Mouse (Mus musculus) kidney, adult 8-10 months (tissue): ENCODE results near the gene Ddx47.

ENCODE experiments used
- DNase-seq, 2 experiments: peaks; one replicate each; pipeline ENCODE4 v3.0.0; 2022

The Ddx47 gene

DNA sequence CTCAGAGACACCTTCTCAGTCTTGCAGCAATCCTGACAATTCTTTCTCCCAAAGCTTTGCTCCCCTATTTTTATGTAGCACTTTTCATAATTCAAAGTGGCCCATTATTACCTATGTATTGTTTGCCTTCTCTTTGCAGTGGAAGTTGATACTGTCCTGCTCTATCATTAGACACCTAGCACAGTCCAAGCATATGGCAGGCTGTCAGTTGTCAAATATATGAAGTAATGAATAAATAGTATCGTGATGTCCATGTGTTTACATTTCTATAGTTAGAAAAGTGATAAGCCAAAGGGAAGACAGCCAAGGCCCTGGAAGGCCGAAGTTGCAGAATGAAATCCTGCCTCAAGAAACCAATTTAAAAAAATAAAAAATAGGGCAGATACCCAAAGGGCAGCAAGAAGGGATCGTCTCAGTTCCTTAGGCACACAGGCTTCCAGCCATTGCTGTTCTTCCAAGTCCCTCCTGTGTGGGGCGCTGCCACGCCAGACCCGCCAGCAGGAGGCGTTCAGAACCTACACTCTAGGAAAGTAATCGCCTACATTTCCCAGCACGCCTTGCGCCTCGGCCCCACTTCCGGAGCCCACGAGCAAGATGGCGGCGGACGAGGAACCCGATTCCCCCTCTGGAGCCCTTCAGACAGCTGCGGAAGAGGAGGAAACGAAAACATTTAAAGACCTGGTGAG lies at the start of gene Ddx47:
Gene Ddx47, plus strand, starts transcription at position 565 of the 686 bp plus-strand sequence.
- DNase-seq: peak; percentile 93 to 97

DNA sequence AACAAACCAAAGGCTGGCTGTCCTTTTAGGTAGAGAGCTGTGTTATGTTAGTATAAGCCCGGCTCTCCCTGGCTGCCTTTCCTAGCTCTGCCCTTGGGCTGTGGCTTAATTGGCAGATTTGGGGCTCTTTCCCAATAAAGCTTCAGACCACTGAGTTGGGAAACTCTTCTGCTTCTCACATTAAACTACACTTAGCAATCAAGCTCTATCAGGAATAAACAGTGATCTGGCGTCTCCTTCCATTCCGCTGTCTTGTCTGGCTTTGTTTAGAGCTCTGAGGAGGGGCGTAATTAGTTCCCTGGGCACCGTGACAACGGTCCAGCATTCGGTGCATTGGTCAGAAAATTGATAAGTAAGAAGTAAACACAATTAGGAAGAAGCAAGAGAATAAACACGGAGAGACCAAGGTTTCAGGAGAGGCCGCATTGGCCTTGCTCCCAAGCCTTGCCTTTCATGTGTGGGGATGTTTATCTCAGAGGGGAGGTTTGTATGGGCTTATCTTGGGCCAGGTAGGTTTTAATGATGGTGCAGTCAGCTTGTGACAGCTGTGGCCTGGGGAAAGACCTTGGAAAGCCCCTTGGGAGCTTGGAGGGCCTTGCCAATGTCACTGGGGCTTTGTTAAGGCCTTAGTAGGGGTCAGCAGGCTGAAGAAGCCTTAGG lies 49.4 kb upstream of the Ddx47 start:
- DNase-seq: no peak

DNA sequence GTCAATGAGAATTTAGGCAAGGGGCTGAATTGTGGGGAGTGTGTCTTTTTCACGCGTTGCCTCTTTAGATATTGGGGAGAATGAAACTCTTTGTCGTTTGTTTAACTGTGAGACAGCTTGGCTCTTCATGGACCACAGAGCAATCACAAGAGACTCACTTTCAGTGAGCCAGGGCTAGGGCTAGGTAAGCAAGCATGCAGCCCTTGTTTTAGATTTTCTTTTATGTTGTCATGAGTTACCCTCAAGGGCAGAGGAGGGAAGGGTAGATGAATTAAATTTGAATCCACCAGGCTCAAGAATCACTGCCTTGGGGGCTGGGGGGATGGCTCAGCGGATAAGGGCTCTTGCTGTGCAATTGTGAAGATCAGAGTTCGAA lies 48.9 kb upstream of the Ddx47 start:
- DNase-seq: no peak

- DNase-seq: no peak
Observed at GRCm38 (mm10) chr6:134963910-134964309, 47.5 kb upstream of the Ddx47 start.

GRCm38 (mm10) chr6:134966681-134967080 lies 44.7 kb upstream of the Ddx47 start:
- no peak for DNase-seq

- DNase-seq: no peak
Observed at GRCm38 (mm10) chr6:134968326-134968725, 43.1 kb upstream of the Ddx47 start.

- no peak for DNase-seq
Observed at GRCm38 (mm10) chr6:134969498-134969897, 41.9 kb upstream of the Ddx47 start.

DNA sequence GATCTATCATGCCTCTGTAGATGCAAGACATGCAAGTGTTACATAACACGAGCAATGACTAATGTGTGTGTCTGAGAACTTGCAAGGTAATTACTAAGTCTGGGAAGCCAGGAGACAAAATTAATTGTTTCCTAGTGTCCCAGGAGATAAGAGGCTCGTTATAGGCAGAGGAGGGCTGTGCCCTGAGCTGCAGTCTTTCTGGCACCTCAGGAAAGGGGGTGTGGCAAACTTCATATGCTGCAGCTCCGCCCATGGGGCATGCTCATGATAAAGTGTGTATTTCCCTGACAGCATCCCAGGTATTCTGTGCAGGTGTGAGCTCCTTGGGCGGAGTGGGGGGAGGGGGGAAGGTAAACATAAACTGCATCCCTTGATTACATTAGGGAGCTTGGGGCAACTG lies 39.3 kb upstream of the Ddx47 start:
- DNase-seq: no peak

- DNase-seq: no peak
Observed at GRCm38 (mm10) chr6:134976628-134977027, 34.8 kb upstream of the Ddx47 start.

GRCm38 (mm10) chr6:134981231-134982062 lies 30.0 kb upstream of the Ddx47 start, which contains the start of gene Apold1:
Gene Apold1 (plus strand): TSS chr6:134981718.
- peak; percentile 45 to 54 for DNase-seq

DNA sequence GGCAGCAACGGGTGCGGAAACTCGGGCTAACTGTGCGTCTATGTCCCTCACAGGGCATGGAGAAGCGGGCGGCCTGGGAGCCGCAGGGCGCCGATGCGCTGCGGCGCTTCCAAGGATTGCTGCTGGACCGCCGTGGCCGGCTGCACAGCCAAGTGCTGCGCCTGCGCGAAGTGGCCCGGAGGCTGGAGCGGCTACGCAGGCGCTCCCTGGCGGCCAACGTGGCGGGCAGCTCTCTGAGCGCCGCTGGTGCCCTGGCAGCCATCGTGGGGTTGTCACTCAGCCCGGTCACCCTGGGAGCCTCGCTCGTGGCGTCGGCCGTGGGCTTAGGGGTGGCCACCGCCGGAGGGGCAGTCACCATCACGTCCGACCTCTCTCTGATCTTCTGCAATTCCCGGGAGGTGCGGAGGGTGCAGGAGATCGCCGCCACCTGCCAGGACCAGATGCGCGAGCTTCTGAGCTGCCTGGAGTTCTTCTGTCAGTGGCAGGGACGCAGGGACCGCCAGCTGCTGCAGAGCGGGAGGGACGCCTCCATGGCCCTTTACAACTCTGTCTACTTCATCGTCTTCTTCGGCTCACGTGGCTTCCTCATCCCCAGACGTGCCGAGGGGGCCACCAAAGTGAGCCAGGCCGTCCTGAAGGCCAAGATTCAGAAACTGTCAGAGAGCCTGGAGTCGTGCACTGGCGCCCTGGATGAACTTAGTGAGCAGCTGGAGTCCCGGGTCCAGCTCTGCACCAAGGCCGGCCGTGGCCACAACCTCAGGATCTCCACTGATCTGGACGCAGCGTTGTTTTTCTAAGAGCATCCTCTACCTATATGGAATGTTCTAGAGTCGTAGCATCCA lies 27.7 kb upstream of the Ddx47 start:
- DNase-seq: peak; percentile 89 to 90

DNA sequence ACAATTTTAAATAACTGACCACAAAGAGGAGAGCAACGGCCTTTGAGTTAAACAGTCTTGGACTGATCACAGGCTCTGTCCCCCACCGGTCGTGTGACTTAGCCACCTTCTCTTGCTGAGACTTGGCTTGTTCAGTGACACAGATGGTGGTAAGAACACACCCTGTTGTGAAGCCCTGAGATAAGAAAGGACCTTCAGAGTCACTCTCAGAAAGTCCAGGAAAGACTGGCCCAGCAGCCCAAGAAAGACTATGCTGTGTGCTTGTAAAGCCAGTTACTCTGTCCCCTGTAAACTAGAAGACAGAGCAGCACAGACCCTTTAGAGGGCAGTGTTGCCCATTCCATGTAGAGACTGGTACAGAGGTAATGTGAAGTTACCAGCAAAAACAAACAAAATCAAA lies 26.7 kb upstream of the Ddx47 start:
- DNase-seq: peak in 1 of 2 experiments; percentile 17

- DNase-seq: no peak
Observed at GRCm38 (mm10) chr6:134988377-134988776, 23.0 kb upstream of the Ddx47 start.

- DNase-seq: no peak
Observed at GRCm38 (mm10) chr6:134990674-134991073, 20.7 kb upstream of the Ddx47 start.

DNA sequence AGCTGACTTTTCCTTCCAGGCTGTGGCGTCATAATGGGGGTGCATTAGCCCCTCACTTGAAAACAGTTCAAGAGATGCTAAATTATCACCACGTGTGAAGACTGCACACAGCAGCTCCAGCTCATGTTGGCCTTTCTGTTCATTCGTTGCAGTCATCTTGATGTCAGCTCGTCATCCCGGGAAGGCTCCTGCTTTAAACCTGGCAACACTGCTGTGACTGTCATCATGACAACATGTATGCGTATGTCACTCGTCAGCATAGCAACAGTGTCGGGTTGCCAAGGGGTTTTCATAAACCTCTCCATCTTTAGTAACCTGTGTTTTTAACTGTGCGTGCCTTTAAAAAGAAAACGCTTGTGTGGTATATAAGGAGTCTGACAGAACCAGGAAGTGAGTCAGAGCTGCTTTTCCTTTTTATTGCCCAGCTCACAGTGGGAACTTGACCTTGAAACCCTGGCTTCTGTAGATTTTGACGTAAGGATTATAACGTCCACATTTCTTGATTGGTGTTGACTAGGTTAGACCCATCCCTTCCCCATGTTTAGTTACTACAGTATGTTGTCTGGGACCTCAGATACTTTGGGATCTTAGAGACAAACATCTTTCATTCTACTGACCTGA lies 17.3 kb upstream of the Ddx47 start:
- DNase-seq: no peak

DNA sequence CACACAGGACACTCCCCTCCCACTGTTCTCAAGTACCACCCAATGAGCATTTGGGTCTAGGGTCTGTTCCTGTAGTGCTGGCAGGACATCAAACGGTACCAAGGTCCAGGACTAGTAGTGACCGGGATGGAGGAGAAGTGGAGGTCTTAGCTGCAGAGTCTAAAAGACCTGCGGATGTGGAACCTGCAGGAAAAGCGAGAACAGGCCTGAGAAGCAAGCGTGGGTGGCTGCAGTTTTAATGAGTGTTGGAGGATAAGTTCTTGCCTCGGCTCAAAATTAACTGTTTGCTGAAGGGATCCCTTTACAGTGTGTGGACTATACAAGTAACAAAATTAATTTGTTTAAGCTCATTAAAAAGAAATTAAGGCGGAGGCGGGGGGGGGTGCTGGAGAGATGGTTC lies 16.4 kb upstream of the Ddx47 start:
- no peak for DNase-seq

GRCm38 (mm10) chr6:134996918-134997317 lies 14.5 kb upstream of the Ddx47 start:
- no peak for DNase-seq

- DNase-seq: no peak
Observed at GRCm38 (mm10) chr6:134998076-134998475, 13.3 kb upstream of the Ddx47 start.

GRCm38 (mm10) chr6:134998781-134999180 lies 12.6 kb upstream of the Ddx47 start:
- DNase-seq: no peak

DNA sequence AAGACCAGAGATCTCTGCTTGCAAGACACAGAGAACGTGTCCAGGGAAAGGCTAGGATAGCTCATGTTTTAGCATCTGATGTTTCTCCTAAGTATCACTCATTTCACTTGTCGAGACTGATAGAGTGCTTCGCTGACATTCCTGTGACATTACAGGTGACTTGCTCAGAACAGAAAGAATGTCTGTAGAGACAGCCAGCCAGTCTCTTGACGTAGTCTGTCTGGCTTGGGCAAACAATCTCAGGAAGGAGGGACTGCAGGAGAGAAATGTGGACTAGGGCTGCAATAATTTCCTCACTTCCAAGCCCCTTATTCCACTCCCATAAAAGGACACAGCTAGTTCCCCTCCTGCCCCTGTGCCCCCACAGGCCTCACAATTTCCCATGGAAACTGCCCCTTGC lies 11.1 kb upstream of the Ddx47 start:
- no peak for DNase-seq

DNA sequence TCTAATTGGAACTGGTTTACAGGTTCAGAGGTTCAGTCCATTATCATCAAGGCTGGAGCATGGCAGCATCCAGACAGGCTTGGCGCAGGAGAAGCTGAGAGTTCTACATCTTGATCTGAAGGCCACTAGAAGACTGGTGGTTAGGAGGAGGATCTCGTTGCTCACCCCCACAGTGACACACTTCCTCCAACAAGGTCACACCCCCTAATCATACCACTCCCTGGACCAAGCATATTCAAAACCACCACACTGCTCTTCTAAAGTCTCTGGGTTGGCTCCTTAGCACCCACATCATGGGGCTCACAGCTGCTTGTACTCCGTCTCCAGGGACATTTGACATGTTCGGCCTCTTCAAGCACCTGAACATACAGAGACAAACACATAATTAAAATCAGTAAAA lies 9.4 kb upstream of the Ddx47 start:
- no peak for DNase-seq

GRCm38 (mm10) chr6:135006372-135006771 lies 5.0 kb upstream of the Ddx47 start:
- DNase-seq: no peak
